Mouse (Mus musculus) erythroblast, embryonic 14.5 days (primary cell): Measurements from ENCODE around the gene Dock10. TPM values are rescaled to one million over a fixed set of nuclear protein-coding genes. Genes with fewer than 3 reads are reported as not detected.

Experiments used
- H3K27me3 ChIP-seq: 2 replicates; pipeline ENCODE4 v1.6.1; 2012; ENCODE audit warnings: inconsistent platforms; ENCODE audit not compliant: control insufficient read depth
- H3K36me3 ChIP-seq: 2 replicates; pipeline ENCODE4 v1.6.1; 2012; ENCODE audit warnings: mild to moderate bottlenecking, inconsistent platforms; ENCODE audit not compliant: control insufficient read depth
- H3K4me1 ChIP-seq: 2 replicates; pipeline ENCODE4 v1.6.1; 2012; ENCODE audit warnings: inconsistent platforms; ENCODE audit not compliant: control insufficient read depth
- H3K4me3 ChIP-seq: replicated peaks from 2 replicates; pipeline ENCODE3; 2012; ENCODE audit warnings: moderate library complexity, mild to moderate bottlenecking, inconsistent platforms
- H3K9me3 ChIP-seq: 2 replicates; pipeline ENCODE4 v1.6.1; 2012; ENCODE audit warnings: low read length, inconsistent platforms, mixed read lengths; ENCODE audit not compliant: control insufficient read depth
- GATA1 ChIP-seq: IDR thresholded peaks from 2 replicates; pipeline ENCODE4 v1.6.1; 2012; ENCODE audit warnings: low read length, inconsistent platforms, mixed read lengths
- TAL1 ChIP-seq: IDR thresholded peaks from 3 replicates; pipeline ENCODE4 v1.6.1; 2012; ENCODE audit warnings: low read length, inconsistent platforms, mixed read lengths
- polyA plus RNA-seq: library from polyadenylated mRNA; stranded (reverse); fragments of >175 nt; gene quantifications from 2 replicates; pipeline ENCODE4 v1.2.3, GENCODE M21; 2012

Gene Dock10
- 0.02 TPM in 1 of 2 replicates, not detected in the other for polyA plus RNA-seq

DNA sequence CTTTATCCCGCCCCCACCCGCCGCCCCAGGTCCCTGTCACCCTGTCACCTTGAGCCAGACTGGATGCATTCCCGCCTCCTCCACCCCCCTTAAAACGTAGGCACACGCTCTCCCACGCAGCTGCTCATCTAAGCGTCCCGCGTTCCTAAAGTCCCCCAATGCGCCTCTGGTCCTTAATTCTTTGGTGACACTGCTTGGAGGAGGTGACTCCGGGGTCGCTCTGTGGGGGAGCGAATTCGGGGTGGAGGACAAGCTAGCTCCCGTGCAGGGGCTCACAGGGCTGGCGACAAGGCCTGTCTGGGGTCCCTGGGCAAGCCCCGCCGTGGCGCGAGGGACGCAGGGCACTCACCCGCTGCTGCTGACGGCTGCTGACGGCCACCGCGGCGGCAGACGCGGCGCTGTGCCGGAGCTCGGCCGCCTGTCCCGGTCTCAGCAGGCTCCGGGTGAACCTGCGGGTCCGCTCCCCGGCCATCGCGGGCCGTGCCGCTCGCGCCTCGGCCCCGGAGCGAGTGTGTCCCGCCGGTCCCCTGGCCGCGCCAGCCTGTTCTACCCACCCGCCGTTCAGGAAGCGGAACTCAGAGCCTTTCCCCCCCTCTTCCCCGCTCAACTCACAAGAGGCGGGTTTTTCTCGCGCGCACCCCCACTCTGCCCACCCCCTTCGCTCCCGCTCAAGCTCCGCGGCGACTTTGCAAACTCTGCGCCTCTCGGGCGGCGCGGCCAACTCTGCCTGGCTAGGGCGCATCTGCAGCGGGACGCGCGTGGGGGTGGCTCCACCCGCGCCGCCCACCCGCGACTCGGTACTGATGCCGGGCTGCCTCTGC, at the start of gene Dock10:
TSS of gene Dock10 (minus strand) at position 551 of the 821 bp plus-strand sequence.
- Histone ChIP-seq H3K4me1 (no peaks in the 10 kb centered on the region), H3K9me3 (no peaks in the 10 kb centered on the region), H3K4me3 (peak within 1 kb of the TSS; percentile 39), H3K36me3 (no peaks in the 10 kb centered on the region), H3K27me3 (peaks cover 32% of the 10 kb centered on the region)
- no peak for TF ChIP-seq GATA1
- no peak for TF ChIP-seq TAL1

GRCm38 (mm10) chr1:80806835-80807398, 48.6 kb upstream of the Dock10 start:
- Histone ChIP-seq H3K27me3 (no peaks in the 10 kb centered on the region), H3K36me3 (no peaks in the 10 kb centered on the region), H3K4me1 (no peaks in the 10 kb centered on the region), H3K4me3 (no peak overlapping the region), H3K9me3 (no peaks in the 10 kb centered on the region)
- TF ChIP-seq GATA1 (no peak), TAL1 (no peak)

GRCm38 (mm10) chr1:80802023-80802422, 43.7 kb upstream of the Dock10 start:
- no peaks in the 10 kb centered on the region for H3K27me3 ChIP-seq
- no peaks in the 10 kb centered on the region for H3K4me1 ChIP-seq
- no peak overlapping the region for H3K4me3 ChIP-seq
- no peaks in the 10 kb centered on the region for H3K36me3 ChIP-seq
- H3K9me3 ChIP-seq: no peaks in the 10 kb centered on the region
- TF ChIP-seq TAL1 (no peak), GATA1 (no peak)

- Histone ChIP-seq H3K4me3 (no peak overlapping the region), H3K36me3 (no peaks in the 10 kb centered on the region), H3K27me3 (no peaks in the 10 kb centered on the region), H3K4me1 (no peaks in the 10 kb centered on the region), H3K9me3 (peaks cover 3% of the 10 kb centered on the region; the same call in 1 of the 2 replicates)
- no peak for TF ChIP-seq TAL1
- no peak for TF ChIP-seq GATA1
These were observed 26.9 kb upstream of the Dock10 start for GRCm38 (mm10) chr1:80785066-80785779.

- TF ChIP-seq TAL1 (no peak), GATA1 (no peak)
- no peaks in the 10 kb centered on the region for H3K27me3 ChIP-seq
- no peaks in the 10 kb centered on the region for H3K4me1 ChIP-seq
- H3K36me3 ChIP-seq: no peaks in the 10 kb centered on the region
- no peak overlapping the region for H3K4me3 ChIP-seq
- H3K9me3 ChIP-seq: peaks cover 3% of the 10 kb centered on the region; the same call in 1 of the 2 replicates
These were observed 25.8 kb upstream of the Dock10 start for GRCm38 (mm10) chr1:80784155-80784554.

- no peaks in the 10 kb centered on the region for H3K36me3 ChIP-seq
- no peaks in the 10 kb centered on the region for H3K4me1 ChIP-seq
- no peak overlapping the region for H3K4me3 ChIP-seq
- no peak for TF ChIP-seq GATA1
- TF ChIP-seq TAL1: no peak
- H3K9me3 ChIP-seq: no peaks in the 10 kb centered on the region
- H3K27me3 ChIP-seq: no peaks in the 10 kb centered on the region
These were observed 7.2 kb upstream of the Dock10 start for GRCm38 (mm10) chr1:80765504-80765903.

DNA sequence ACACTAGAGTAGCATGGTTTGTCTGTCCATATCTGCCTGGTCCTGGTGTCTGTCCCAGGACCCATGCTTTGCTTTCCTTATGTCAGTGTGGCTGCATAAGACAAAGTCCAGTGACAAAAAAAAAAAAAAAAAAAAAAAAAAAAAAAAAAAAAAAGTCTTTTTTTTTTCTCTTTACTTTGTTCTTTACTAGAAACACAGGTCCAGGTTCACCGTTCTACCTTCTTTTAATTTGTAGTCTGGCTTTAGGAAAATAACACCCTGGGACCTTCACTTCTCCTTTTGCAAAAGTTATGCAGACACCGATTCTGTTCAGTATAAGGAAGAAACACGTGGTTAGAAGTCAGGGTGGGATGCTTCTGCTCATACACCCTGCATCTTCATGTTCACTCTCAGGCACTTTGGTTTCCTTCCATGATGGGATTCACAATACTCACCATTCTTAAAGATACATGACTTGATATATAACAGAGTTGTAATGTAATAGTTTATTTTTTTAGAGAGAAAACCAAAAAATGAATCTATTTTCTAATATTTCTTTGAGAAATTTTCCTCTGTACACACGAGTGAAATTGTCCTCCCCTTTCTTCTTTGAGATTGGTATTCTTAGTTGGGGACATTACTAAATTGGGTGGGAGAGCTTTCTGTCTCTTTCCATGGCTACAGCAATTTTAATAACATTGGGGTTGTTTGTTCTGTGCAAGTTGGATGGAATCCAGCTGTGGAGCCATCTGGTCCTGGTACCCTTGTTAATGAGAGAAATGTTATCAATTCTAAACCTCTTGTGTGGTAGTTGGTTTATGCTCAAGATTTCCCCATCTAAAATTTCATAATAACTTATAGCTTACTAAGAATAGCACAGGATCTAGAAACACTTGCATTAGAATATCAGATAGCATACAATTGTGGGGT, 5.0 kb upstream of the Dock10 start:
- TF ChIP-seq TAL1 (no peak), GATA1 (no peak)
- Histone ChIP-seq H3K27me3 (peaks cover 15% of the 10 kb centered on the region), H3K4me3 (no peak overlapping the region), H3K9me3 (no peaks in the 10 kb centered on the region), H3K4me1 (no peaks in the 10 kb centered on the region), H3K36me3 (no peaks in the 10 kb centered on the region)

GRCm38 (mm10) chr1:80758798-80759184, 464 bp upstream of the Dock10 start:
- no peak for TF ChIP-seq GATA1
- no peak for TF ChIP-seq TAL1
- Histone ChIP-seq H3K36me3 (no peaks in the 10 kb centered on the region), H3K4me3 (no peak overlapping the region), H3K27me3 (peaks cover 32% of the 10 kb centered on the region), H3K9me3 (no peaks in the 10 kb centered on the region), H3K4me1 (no peaks in the 10 kb centered on the region)
